Mouse (Mus musculus) bone marrow macrophage, adult 2 months (primary cell): ENCODE results near the gene Vps8.

Experiments used
- CTCF ChIP-seq: IDR thresholded peaks from 2 replicates; pipeline ENCODE4 v1.5.1; 2012; ENCODE audit warnings: low read depth, mild to moderate bottlenecking, low read length, moderate library complexity
- POLR2A ChIP-seq: IDR thresholded peaks from 2 replicates; pipeline ENCODE4 v1.6.1; 2012; ENCODE audit warnings: mild to moderate bottlenecking, low read depth, low read length, borderline replicate concordance

- TF ChIP-seq POLR2A: no peak
- no peak for TF ChIP-seq CTCF
Observed at GRCm38 (mm10) chr16:21422645-21423545, at the start of gene Vps8.
